Mouse (Mus musculus) embryo, embryonic 11 days (tissue): ENCODE measurements around the gene Meis1.

Experiments
- DNase-seq: peaks from one replicate; pipeline ENCODE4 v3.0.0-alpha.2; 2015

The Meis1 gene

DNA sequence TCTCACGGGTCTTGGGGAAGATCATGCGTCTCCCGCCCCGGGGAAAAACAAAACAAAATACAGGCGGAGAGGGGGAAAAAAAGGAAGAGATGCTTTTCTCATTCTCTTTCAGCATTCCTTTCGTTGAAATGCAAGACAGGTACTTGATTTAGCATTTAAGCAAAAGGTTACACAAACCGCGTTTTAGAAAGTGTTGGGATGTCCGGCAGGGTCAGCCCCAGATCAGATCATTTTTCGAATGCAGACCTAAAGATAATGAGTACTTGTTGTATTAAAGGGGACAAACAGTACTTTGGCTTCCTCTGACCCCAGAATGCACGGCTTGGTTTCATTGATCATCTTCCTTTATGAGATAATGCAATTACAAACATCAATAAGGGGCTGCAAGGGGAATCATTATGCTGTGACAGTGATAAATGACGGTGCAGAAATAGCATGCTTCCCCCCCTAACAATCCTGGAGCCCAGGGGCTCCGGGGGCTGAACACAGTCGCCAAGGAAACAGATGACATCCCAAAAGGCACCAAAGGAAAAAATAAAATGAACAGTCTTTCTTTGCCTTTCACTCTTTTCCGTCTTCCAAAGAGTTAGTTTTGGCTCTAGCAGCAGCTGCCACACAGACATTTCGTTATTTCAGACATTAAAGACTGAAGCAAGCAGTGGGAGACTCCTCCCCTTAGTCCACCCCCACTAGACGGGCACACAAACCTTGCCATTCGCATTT lies 144.3 kb downstream of the Meis1 start:
- DNase-seq: peak; percentile 80

DNA sequence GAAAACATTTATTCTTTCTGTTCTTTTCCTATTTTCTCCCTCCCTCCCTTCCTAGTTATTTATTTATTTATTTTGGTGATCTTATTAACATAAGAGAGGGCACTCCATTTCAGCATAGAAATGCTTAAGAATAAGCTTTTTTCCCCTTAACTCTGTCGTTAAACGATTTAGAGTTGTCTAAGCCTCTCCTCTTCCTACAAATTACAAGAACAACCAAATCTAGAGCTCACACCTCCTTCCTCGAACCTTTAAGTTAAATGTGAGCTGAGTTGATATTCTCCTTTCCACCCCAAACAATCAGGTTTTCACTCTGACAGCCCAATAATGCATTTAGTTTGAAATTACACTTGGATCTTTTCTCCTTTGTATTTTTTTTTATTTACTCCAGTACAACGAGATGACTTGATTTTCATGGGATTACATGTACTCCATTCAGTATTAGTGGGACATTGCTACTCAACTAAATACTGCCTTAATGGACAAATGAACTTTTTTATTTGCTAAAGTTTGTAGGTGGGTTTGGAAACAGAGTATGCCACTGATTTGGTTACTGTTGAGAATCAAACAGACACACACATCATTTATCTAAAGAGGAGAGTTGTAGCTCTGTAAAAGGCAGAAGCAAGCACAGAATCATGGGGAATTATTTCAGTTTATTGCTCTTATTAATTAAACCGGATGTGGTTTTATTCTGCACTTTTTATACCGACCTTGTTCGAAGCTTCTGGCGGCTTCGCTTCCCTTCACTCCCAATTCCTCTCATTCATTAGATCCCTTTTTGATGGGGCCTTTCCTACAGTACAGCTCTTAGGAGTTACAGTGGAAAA lies 145.1 kb downstream of the Meis1 start:
- DNase-seq: peak; percentile 18

- no peak for DNase-seq
Observed at GRCm38 (mm10) chr11:18872793-18873192, 146.0 kb downstream of the Meis1 start.

- peak; percentile 19 for DNase-seq
Observed at GRCm38 (mm10) chr11:18872118-18872751, 146.6 kb downstream of the Meis1 start.

- peak; percentile 75 for DNase-seq
Observed at GRCm38 (mm10) chr11:18871170-18872081, 147.4 kb downstream of the Meis1 start.

- peak; percentile 50 for DNase-seq
Observed at GRCm38 (mm10) chr11:18870121-18870931, 148.5 kb downstream of the Meis1 start.

GRCm38 (mm10) chr11:18869429-18869969 lies 149.3 kb downstream of the Meis1 start:
- DNase-seq: peak; percentile 23

DNA sequence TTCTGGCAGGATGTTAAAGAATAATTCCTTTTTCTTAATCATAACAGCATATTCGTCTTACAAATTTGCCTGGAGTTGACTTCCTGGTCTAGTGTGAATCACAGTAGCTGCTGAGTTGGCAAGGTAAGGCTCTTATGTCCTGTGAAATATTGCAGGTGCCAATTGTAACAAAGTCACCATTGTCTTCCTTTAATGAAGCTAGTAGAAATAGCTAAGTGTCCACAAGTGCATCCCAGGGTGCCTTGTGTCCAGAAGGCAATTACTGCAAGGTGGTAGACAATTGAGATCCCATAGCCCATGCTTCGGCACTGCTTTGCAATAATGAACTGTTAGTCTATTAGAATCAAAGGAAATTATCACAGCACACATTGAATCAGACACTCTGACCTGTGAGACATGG lies 151.1 kb downstream of the Meis1 start:
- no peak for DNase-seq

- DNase-seq: no peak
Observed at GRCm38 (mm10) chr11:18866198-18866836, 152.5 kb downstream of the Meis1 start.

DNA sequence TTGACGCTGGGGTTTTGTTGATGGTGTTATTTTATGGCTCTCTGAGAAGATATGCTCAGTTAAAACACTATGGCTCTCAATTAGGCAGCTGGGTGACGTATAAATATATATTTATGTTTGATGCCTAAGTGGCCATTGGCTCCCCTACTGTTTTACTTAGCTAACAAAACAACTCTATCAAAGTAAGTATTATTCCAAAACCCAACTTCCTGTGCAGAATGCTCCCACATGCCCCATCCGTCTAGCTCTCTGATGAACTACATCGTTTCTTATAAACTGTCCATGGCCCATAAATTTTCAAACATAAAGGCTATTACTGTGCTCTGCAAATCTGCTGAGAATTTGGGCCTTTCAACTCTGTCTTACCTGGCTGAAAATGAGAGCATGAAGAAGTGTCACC lies 168.0 kb downstream of the Meis1 start:
- peak; percentile 9 for DNase-seq

DNA sequence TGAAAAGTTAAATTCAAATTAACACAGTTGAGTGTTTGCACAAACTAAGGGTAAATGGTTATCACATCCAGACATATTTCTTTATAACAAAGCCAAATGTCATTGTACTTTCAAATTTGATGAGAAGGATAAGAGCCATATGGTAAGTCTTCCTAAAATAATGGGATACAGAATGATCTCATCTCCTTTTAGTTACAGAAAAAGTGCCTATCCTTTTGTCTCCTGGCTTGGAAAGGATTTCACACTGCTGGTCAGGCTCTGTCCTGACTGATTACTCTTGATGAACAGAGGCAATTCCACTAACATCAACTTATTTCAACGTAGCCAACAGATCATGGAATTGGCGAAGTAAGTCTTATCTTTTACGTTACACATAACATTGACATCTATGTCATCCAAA lies 171.1 kb downstream of the Meis1 start:
- no peak for DNase-seq

DNA sequence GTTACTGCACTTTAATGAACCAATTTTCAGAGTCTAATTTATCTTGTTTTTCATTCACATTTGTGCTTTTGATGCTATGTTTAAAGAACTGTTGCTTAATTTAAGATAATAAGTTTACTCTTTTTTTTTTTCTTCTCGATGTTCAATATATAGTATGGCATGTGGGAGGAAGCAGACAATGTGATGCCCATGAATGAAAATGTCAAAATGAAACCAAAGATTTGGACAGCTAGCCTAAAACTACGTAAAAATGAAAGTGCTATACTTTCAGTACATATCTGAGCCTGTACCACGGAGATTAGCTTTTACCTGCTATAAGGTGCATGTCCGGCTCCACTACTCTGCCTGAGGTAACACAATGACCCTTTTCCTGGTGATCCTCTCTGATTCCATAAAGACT lies 172.3 kb downstream of the Meis1 start:
- DNase-seq: no peak

DNA sequence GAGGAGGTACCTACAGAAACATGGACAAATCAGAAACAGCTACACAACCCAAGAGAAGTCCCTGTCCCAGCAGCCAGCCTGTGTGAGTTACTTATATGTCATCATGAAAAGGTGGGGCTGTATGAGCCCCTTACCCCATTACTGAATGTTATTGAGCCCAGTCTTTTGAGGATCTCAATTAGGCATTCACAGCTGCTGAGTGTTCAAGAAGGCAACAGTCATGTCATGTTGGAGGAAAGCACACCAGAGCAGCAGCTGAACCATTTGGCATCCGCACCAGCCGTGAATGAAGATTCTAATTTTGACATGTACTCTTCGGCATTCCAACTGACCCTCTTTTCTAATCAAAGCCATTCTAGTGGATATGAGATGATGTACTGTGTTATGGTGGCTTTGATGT lies 172.9 kb downstream of the Meis1 start:
- no peak for DNase-seq

GRCm38 (mm10) chr11:18845466-18845865 lies 173.3 kb downstream of the Meis1 start:
- no peak for DNase-seq

DNA sequence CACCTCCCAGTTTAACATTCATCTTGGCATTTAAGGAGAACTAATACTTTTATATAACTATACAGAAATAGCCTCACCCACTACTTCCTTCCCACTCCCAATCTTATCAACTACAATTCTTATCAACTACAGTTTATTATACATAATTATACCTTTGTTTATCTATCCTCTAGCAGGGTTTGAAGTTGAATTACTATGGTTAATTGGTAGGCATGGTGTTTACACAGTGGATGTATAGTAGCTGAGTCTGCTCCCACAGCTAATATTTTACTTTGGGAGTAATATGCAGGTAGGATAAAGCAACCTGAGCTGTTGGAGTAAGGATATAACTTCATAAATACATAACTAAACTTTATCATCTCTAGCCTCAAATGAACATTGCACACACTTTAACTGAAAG lies 188.7 kb downstream of the Meis1 start:
- no peak for DNase-seq
